Mouse (Mus musculus) lung, embryonic 14.5 days (tissue): ENCODE measurements at regions not wholly inside any gene's neighbourhood (a gene's known extent, or its start where the extent isn't known, plus 50 kb on each side); places are given as distances from the start of the nearest gene placed in this dataset.

ENCODE experiments used
- ATAC-seq: fragments of 200-750 bp; cut with Nextera tagmentation; 2 replicates; pipeline ENCODE4 v1.8.0; 2017; ENCODE audit warnings: mild to moderate bottlenecking, moderate TSS enrichment, moderate library complexity; ENCODE audit not compliant: insufficient read depth
- DNase-seq: peaks from one replicate; pipeline ENCODE4 v3.0.0-alpha.2; 2015
- H3K27ac ChIP-seq: fragments of 300-500 bp; sonication (generic); 2 replicates; pipeline ENCODE4 v1.5.1; 2014; ENCODE audit warnings: low read depth, mild to moderate bottlenecking, moderate library complexity
- H3K27me3 ChIP-seq: fragments of 300-500 bp; sonication (generic); 2 replicates; pipeline ENCODE4 v1.6.1; 2014; ENCODE audit warnings: low read length, control low read depth; ENCODE audit not compliant: insufficient read depth
- H3K36me3 ChIP-seq: fragments of 300-500 bp; sonication (generic); 2 replicates; pipeline ENCODE4 v1.6.1; 2014; ENCODE audit warnings: control low read depth; ENCODE audit not compliant: insufficient read depth
- H3K4me1 ChIP-seq: fragments of 300-500 bp; sonication (generic); 2 replicates; pipeline ENCODE4 v1.6.1; 2014; ENCODE audit warnings: antibody characterized with exemption, control low read depth; ENCODE audit not compliant: insufficient read depth
- H3K4me2 ChIP-seq: fragments of 300-500 bp; sonication (generic); 2 replicates; pipeline ENCODE4 v1.6.1; 2014; ENCODE audit warnings: mild to moderate bottlenecking
- H3K4me3 ChIP-seq: fragments of 300-500 bp; sonication (generic); 2 replicates; pipeline ENCODE4 v1.5.1; 2014; ENCODE audit warnings: low read depth, low read length
- H3K9ac ChIP-seq: fragments of 300-500 bp; sonication (generic); 2 replicates; pipeline ENCODE4 v1.6.1; 2014
- H3K9me3 ChIP-seq: fragments of 300-500 bp; sonication (generic); 2 replicates; pipeline ENCODE4 v1.6.1; 2016; ENCODE audit warnings: low read depth, low read length, control low read depth
- CTCF ChIP-seq: IDR thresholded peaks from 2 replicates; pipeline ENCODE4 v1.5.1; 2016; ENCODE audit warnings: antibody characterized with exemption, low read depth
- WGBS: fragments of 180-500 bp; shearing (Covaris S2); extraction: QIAGEN DNeasy Blood & Tissue Kit; methylation state at CpG from one replicate; pipeline ENCODE4 v1.1.7; 2014; 5-methylcytosine and 5-hydroxymethylcytosine counted together

DNA sequence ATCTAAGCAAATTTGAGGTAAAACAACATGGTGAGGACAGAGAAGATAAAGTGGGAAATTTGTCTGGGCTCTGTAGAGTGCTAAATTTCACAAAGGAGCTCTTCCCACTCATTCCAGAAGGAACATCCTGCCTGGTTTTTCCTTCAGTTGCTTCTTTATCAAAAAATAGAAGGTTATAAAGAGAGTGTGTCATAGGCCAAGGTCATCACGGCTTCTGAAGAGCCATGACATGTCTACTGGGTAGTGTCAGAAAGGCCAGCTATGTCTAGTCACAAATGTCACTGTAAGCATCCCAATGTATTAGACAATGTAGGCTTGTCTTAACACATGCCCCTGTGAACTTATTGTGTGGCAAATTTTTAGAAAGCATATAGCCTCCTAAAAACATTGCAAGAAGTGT lies 132.5 kb upstream of the Zeb2 start:
- ATAC-seq (no peak), DNase-seq (no peak)
- Histone ChIP-seq H3K36me3 (no peaks in the 10 kb centered on the region), H3K4me2 (no peak overlapping the region), H3K4me3 (no peak overlapping the region), H3K9ac (no peak overlapping the region), H3K27ac (no peak overlapping the region), H3K9me3 (no peaks in the 10 kb centered on the region), H3K4me1 (peaks cover 17% of the 10 kb centered on the region), H3K27me3 (no peaks in the 10 kb centered on the region)
- no peak for TF ChIP-seq CTCF
- 78% methylated on average over 1 of the region's 1 CpGs for WGBS

DNA sequence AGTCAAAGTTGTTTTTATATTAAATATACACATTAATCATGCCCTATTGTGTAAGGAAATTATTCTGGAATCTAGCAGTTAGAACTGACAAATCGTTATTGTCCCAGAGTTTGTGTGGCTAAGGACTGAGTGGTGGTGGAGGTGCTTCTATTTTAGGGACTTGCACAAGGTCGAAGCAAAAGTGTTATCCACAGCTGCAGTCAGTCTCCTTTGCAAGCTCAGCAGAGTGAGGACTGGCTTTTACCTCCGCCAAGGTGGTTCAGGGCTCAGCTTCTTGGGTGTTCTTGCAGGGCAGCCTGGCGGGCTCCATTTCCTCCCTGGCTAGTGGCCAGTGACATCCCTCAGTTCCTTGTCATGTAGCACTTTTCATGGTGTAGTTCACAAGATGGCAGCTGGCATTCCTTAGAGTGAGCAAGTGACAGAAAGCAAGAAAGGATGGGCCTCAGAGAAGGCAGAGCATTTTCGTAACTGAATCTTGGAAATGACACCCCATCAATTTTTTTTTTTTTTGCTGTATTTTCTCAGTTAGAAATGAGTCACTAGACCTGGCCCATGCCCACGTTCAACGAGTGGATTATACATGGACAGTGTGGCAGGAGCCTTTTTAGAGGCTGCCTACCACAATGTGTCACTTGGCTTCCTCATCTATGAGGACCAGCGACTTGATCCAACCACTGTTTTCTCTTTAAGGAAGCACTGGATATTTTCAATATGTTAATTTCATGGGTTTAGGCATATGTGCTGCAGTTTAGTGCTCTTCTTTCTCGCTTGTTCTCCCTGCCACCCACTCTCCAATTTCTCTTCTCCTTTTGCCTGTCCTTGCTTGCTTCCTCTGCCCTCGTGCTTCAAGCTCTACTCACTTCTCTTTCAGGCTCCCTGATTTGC lies 129.1 kb upstream of the Zeb2 start:
- 37% methylated on average over 10 of the region's 10 CpGs for WGBS
- Histone ChIP-seq H3K4me2 (no peak overlapping the region), H3K4me1 (peaks cover 20% of the 10 kb centered on the region), H3K4me3 (no peak overlapping the region), H3K27me3 (no peaks in the 10 kb centered on the region), H3K9me3 (no peaks in the 10 kb centered on the region), H3K9ac (no peak overlapping the region), H3K27ac (peak overlapping the region; percentile 70), H3K36me3 (no peaks in the 10 kb centered on the region)
- DNase-seq, result peak; percentile 89
- no peak for TF ChIP-seq CTCF
- ATAC-seq, result peak; percentile 91

DNA sequence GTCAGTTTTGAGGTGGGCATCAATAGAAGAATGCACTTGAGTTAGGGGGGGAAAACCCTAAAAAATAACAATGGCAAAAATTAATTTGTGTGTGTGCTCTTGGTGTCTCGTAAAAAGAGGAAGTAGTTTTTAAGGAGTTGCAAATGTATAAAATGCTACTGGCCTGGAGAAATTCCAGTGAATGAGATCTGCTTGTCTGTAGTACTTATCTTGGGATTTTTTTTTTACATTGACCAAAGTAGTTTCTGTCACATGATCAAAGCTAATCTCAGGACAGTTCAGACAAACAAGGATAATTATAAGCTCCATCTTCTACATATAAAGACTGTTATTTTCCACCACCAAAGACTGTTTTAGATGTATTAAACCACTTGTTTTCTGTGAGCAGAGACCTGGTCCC lies 128.3 kb upstream of the Zeb2 start:
- 30% methylated on average over 1 of the region's 1 CpGs for WGBS

DNA sequence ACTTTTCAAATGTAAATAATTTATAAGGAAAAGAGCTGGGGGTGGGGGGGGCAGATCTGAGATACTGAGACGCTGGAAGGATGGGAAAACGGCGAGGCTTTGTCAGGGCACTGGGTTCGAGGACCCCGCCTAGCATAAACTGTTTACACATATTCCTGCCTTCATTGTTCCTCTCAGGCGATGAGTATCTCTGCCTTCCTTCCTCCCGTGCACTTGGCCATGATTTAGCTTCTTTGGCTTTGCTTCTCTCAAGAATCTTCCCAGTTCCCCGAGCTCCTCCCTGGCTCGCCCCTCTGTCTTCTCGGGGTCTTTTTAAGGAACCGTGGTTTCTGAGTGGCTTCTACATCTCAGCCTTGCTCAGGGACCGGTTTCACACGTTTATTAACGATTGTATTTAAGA lies 127.3 kb upstream of the Zeb2 start:
- peak overlapping the region; percentile 13; the same call in 1 of the 2 replicates for H3K4me2 ChIP-seq
- peaks cover 20% of the 10 kb centered on the region for H3K4me1 ChIP-seq
- no peaks in the 10 kb centered on the region for H3K36me3 ChIP-seq
- ATAC-seq (no peak), DNase-seq (peak; percentile 38)
- no peak overlapping the region for H3K4me3 ChIP-seq
- H3K27ac ChIP-seq, result peak overlapping the region; percentile 38
- H3K9me3 ChIP-seq, result no peaks in the 10 kb centered on the region
- WGBS, result 58% methylated on average over 14 of the region's 14 CpGs
- no peaks in the 10 kb centered on the region for H3K27me3 ChIP-seq
- TF ChIP-seq CTCF, result no peak
- no peak overlapping the region for H3K9ac ChIP-seq

More for the DNA sequence above, 128.3 kb upstream of the Zeb2 start:
- H3K4me3 ChIP-seq, result no peak overlapping the region
- no peak overlapping the region; the same call in 1 of the 2 replicates for H3K27ac ChIP-seq
- no peak for TF ChIP-seq CTCF
- no peaks in the 10 kb centered on the region for H3K36me3 ChIP-seq
- H3K9me3 ChIP-seq, result no peaks in the 10 kb centered on the region
- H3K27me3 ChIP-seq, result no peaks in the 10 kb centered on the region
- 0 out of 2 replicates have a peak, but pooled peaks have one; percentile 33 for ATAC-seq
- H3K9ac ChIP-seq, result no peak overlapping the region
- DNase-seq, result peak; percentile 73
- no peak overlapping the region for H3K4me2 ChIP-seq
- peaks cover 20% of the 10 kb centered on the region for H3K4me1 ChIP-seq

DNA sequence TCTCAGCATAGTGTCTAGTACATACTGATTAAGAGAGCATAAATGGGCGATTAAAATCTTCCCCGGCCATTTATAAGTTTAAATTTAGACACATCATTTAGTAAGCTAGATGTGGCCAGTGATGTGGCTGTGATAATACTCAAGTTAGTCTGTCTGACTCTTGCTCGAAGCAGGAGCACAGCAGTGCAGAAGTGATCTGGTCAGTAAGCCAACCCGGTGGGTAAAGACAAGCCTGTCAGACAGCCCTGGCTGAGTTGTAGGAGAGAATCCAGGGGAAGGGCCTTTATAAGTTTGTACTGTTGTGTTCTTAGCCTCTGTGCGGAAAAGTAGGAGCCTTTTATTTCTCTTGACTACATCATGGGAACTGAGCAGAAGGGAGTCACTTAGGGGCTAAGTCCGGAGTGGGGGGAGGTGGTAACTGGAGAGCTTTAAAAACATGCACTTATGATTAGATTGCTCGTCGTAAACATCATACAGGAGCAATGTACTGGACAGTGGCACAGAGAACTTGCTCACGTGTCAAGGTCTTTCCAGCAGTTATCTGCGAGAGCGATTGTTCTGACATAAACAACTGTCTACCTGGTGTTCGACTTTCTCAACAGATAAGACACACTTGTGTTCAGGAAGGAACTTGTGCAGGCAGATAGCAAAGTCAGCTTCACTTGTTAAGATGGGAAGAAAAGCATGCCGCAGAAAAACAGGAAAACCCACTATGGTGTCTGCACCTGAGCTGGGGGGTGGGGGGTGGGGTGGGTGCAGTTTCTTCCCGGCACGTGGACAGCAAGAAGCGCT lies 122.5 kb upstream of the Zeb2 start:
- no peak for TF ChIP-seq CTCF
- Histone ChIP-seq H3K4me2 (no peak overlapping the region), H3K36me3 (no peaks in the 10 kb centered on the region), H3K9ac (no peak overlapping the region), H3K27me3 (no peaks in the 10 kb centered on the region), H3K4me3 (no peak overlapping the region), H3K9me3 (no peaks in the 10 kb centered on the region), H3K27ac (peak overlapping the region; percentile 37; the same call in 1 of the 2 replicates), H3K4me1 (peaks cover 4% of the 10 kb centered on the region; the same call in 1 of the 2 replicates)
- ATAC-seq, result peak; percentile 52; the same call in 1 of the 2 replicates
- peak; percentile 34 for DNase-seq
- WGBS, result 45% methylated on average over 16 of the region's 16 CpGs

DNA sequence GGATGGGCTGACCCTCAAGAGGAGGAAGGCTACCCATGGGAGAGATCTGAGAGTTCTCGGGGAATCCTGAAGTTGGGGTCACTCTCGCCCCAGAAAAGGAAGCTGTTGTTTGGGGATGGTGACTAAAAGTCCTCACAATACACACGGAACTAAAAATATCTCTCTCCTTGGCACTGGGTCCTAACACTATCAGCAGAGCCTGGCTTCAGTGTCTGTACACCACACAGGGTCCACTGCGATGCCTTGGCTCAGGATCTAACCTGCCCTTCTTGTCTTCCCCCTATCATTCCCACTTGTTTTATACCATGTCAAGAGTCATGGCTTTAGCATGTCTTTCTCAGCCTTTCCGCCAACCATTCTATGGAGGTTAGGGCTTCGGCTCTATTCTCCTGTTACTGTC lies 121.8 kb upstream of the Zeb2 start:
- Histone ChIP-seq H3K4me3 (no peak overlapping the region), H3K27ac (no peak overlapping the region), H3K27me3 (no peaks in the 10 kb centered on the region), H3K9me3 (no peaks in the 10 kb centered on the region), H3K36me3 (no peaks in the 10 kb centered on the region), H3K4me1 (no peaks in the 10 kb centered on the region), H3K9ac (no peak overlapping the region), H3K4me2 (no peak overlapping the region)
- WGBS, result 74% methylated on average over 6 of the region's 6 CpGs
- TF ChIP-seq CTCF, result no peak
- no peak for ATAC-seq
- no peak for DNase-seq

DNA sequence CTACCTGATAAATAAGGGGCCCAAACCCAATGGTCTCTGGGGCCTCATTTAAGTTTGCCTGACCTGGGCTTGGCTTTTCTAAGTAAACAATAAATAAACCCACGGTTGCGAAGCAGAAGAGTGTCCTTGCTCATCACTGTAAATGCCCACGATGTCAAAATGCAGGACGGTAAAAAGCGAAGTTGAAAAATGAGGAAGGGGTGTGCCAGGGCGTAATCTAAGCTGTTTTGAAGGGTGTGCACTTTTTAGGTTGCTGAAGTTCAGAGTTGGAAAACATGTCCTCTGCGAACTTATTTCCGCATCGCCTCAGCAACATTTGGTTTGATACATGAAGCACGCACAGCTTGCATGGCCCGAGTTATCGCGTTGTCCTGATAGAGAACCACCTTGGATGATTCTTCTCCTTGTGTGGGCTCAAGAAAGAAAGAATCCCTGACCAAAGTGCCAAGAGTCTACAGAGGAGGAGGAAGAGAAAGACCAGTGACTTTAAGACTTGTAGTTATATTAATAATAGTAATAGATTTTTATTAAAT lies 119.0 kb upstream of the Zeb2 start:
- no peak overlapping the region for H3K4me2 ChIP-seq
- no peak overlapping the region for H3K9ac ChIP-seq
- ATAC-seq (no peak), DNase-seq (no peak)
- no peaks in the 10 kb centered on the region for H3K4me1 ChIP-seq
- WGBS, result 85% methylated on average over 13 of the region's 13 CpGs
- no peaks in the 10 kb centered on the region for H3K9me3 ChIP-seq
- H3K27ac ChIP-seq, result no peak overlapping the region
- no peaks in the 10 kb centered on the region for H3K27me3 ChIP-seq
- no peak overlapping the region for H3K4me3 ChIP-seq
- H3K36me3 ChIP-seq, result no peaks in the 10 kb centered on the region
- no peak for TF ChIP-seq CTCF
